Mouse (Mus musculus) neutrophil, adult 59 days (primary cell): ENCODE results near the gene Gm27029. TPM values are rescaled to one million over a fixed set of nuclear protein-coding genes. Genes with fewer than 3 reads are reported as not detected.

Source experiments
- total RNA-seq, 2 experiments: library from RNA; stranded (reverse); gene quantifications; 1 replicate in 1 of 2; 2 replicates in 1 of 2; pipeline ENCODE4 v1.2.4; 2023

Gene Gm27029
- total RNA-seq = under 1 TPM; 0.47 to 0.82 TPM

DNA sequence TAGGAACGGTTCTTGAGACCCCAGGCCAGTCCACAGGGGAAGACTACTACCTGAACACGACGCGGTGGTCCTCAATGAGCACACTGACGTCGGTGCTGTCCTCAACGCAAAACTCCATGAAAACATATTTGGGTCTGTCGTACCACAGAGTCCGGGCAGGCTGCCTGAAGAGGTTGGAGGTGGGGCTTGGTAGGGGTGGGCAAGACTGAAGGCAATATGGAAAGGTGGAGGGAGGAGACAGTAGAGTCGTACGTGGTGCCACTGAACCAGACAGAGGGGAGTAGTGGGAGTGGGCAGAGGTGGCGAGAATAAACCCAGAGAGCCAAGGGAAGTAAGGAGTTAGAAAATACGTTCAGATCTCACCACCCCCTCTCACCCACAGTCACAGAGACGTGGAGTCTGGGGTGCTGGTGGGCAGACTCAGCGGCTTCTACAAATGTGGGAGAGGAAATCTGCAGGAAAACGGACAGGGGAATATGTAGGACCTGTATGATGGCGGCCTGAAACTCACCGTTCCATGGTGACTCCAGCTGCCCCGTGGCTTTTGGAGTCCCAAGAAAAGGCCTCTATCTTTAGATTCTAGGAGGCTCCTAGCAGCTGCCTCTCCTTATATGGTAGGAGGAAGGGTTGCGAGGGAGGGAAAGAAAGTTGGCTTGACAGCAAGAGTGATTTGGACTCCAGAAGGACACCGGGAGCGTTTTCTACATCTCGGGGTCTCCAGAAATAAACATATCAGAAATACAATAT is at the start of gene Gm27029:
Gene Gm27029 (minus strand): TSS at position 692 of the 747 bp plus-strand sequence.

GRCm38 (mm10) chr11:101465869-101466551 is 41.4 kb upstream of the Gm27029 start, which contains the start of gene Vat1:
Vat1 (minus strand) TSS chr11:101466230.

DNA sequence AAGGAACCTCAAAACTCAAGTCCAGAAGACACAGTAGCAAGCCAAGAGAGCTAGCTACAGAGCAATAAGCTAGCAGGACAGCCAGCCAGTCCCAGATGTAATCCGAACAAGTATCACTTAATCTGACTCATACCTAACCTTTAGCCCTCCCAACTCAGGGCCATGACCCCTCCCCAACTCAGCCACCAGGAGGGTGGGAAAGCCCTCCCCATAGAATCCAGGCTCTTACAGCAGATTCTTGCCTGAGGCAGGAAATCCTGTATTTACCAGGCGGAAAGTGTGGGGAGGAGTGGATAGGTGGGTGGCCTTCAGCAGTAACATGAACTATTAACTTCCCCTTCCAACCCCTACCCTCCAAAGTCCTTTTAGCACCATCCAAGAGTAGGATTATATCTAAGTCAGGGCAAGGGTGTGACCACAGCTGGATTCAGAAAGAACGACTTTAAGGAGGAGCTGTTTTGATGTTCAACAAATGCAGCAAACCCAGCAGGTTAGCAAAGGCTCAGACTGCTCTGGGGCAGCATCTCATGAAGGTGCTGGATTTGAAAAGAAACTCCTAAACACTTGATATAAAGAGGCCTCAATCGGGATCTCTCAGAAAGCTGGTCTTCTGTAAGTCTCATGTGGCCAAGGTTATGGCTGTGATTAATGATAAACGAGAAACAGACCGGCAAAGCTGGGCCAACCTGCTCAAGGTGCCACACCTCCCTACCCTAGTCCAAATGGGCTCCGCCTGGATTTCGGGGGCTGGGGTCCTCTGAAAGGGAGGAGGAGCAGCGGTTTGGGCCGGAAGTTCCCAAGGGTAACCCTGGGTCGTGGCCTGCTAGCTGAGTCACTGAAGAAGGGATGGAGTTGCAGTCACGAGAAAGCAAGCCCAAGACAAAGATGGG is 39.9 kb upstream of the Gm27029 start, which contains the start of gene Rnd2:
Gene Rnd2 (plus strand): TSS at position 789 of the 890 bp plus-strand sequence.

GRCm38 (mm10) chr11:101448274-101448746 is 23.7 kb upstream of the Gm27029 start, which contains the start of gene Ifi35:
Ifi35 (plus strand) TSS chr11:101448407.

GRCm38 (mm10) chr11:101442127-101442693 is 17.6 kb upstream of the Gm27029 start, which contains the start of gene Rpl27:
Rpl27 (plus strand) TSS chr11:101442298.

DNA sequence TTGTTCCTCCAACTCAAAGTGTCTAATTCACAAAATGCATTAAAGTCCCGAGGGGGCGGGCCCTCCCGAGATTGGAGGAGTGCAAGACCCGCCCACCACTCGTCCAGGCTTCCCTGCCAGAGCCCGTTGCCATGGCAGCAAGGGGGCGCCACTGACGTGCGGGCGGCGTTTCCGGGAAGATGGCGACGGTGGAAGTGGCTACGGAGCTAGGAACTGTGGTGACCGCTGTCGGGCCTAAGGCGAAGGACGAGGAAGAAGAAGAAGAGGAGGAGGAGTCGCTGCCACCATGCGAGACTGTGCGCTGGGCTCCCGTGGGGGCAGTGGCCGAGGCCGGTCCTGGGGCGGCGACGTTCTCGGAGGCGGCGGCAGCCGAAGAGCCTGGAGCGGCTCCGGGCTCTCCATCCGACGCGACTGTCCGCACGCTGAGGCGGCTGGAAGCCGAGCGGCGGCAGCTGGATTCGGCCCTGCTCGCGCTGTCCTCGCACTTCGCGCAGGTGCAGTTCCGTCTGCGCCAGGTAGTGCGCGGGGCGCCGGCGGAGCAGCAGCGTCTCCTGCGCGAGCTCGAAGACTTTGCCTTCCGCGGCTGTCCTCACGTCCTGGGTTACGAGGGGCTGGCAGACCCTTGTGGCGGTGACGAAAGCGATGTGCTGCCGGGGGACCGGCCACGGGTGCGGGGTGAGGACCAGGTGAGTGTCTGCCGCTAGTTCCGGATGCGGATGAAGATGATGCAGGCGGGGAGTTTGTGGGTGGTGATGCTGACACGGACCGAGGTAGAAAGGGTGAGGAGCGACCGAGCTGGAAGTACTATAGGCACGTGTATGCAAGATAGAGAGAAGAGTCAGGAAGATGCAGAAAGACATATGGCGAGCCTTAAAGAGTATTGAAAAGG is 573 bp upstream of the Gm27029 start, which contains the start of the genes Rundc1 and Ptges3l:
Gene Rundc1 (plus strand): TSS at position 161 of the 889 bp plus-strand sequence.
Gene Ptges3l (minus strand): TSS at position 409 of the 889 bp plus-strand sequence.

GRCm38 (mm10) chr11:101417101-101417855 is 7.3 kb downstream of the Gm27029 start, which contains the start of gene Aarsd1:
Aarsd1 (minus strand) TSS chr11:101417615.

GRCm38 (mm10) chr11:101367326-101367935 is 57.2 kb downstream of the Gm27029 start, which contains the start of gene G6pc:
G6pc (plus strand) TSS chr11:101367561.

Other genes with a start within 250 kb of the Gm27029 start
- under 1 TPM; 0.33 to 0.35 TPM for gene Ccr10, start 249.4 kb downstream of the Gm27029 start, total RNA-seq
- 10 to 100 TPM; 46.8 to 51.8 TPM for gene Ezh1, start 198.3 kb downstream of the Gm27029 start, total RNA-seq
- not detected for gene Ramp2, start 178.8 kb downstream of the Gm27029 start, total RNA-seq
- gene Vps25, start 171.1 kb downstream of the Gm27029 start, total RNA-seq = 10 to 100 TPM; 62.8 to 67.7 TPM
- gene Wnk4, start 164.2 kb downstream of the Gm27029 start, total RNA-seq = 1 to 10 TPM in 1 of 2 experiments, under 1 TPM in 1; 0.64 to 2.3 TPM
- 1 to 10 TPM; 1.2 to 2.1 TPM for gene Cntd1, start 145.8 kb downstream of the Gm27029 start, total RNA-seq
- gene Coa3, start 145.7 kb downstream of the Gm27029 start, total RNA-seq = 10 to 100 TPM; 31.6 to 34.4 TPM
- gene Becn1, start 122.5 kb downstream of the Gm27029 start, total RNA-seq = 100 to 1,000 TPM; 143 to 152 TPM
- gene Psme3, start 108.6 kb downstream of the Gm27029 start, total RNA-seq = 10 to 100 TPM; 64.4 to 73.2 TPM
- 1 to 10 TPM; 3.4 TPM for gene Aoc2, start 99.7 kb downstream of the Gm27029 start, total RNA-seq
- gene Aoc3, start 94.2 kb downstream of the Gm27029 start, total RNA-seq = not detected
- gene G6pc, start 57.2 kb downstream of the Gm27029 start, total RNA-seq = not detected
- 10 to 100 TPM; 12.1 to 15.2 TPM for gene Aarsd1, start 7.2 kb downstream of the Gm27029 start, total RNA-seq
- gene Rundc1, start 289 bp upstream of the Gm27029 start, total RNA-seq = 1 to 10 TPM; 8.5 TPM
- under 1 TPM in 1 of 2 experiments, not detected in 1; 0.64 TPM for gene Ptges3l, start 537 bp upstream of the Gm27029 start, total RNA-seq
- 10 to 100 TPM; 37.5 to 40.7 TPM for gene Rpl27, start 17.5 kb upstream of the Gm27029 start, total RNA-seq
- 10 to 100 TPM; 21.7 to 23.3 TPM for gene Ifi35, start 23.6 kb upstream of the Gm27029 start, total RNA-seq
- under 1 TPM; 0.42 to 0.60 TPM for gene Rnd2, start 40.2 kb upstream of the Gm27029 start, total RNA-seq
- 10 to 100 TPM; 15.0 to 16.3 TPM for gene Vat1, start 41.4 kb upstream of the Gm27029 start, total RNA-seq
- 10 to 100 TPM; 15.6 to 19.0 TPM for gene Brca1, start 127.2 kb upstream of the Gm27029 start, total RNA-seq
- gene Nbr1, start 127.4 kb upstream of the Gm27029 start, total RNA-seq = 10 to 100 TPM; 73.5 to 93.1 TPM
- 10 to 100 TPM; 10.5 to 13.5 TPM for gene Tmem106a, start 157.4 kb upstream of the Gm27029 start, total RNA-seq
- gene Gm11634, start 174.5 kb upstream of the Gm27029 start, total RNA-seq = not detected
- gene Rdm1, start 202.4 kb upstream of the Gm27029 start, total RNA-seq = 10 to 100 TPM; 12.2 to 18.4 TPM
- gene Arl4d, start 240.7 kb upstream of the Gm27029 start, total RNA-seq = 1 to 10 TPM in 1 of 2 experiments, under 1 TPM in 1; 0.84 to 1.9 TPM